Mouse (Mus musculus) liver, embryonic 13.5 days (tissue): ENCODE results near the gene Bad. TPM values are rescaled to one million over a fixed set of nuclear protein-coding genes. Genes with fewer than 3 reads are reported as not detected.
"Not testable (repeated sequence)": the region's sequence is repeated elsewhere in the genome, so short reads cannot be mapped to it uniquely, and the experiment has no call there.

Experiments used
- ATAC-seq: fragments of 200-750 bp; cut with Nextera tagmentation; 2 replicates; pipeline ENCODE4 v1.8.0; 2017; ENCODE audit warnings: low read depth, mild to moderate bottlenecking, moderate number of reproducible peaks, moderate library complexity
- DNase-seq: peaks from one replicate; pipeline ENCODE4 v3.0.0; 2022
- H3K27ac ChIP-seq: fragments of 300-500 bp; sonication (generic); 2 replicates; pipeline ENCODE4 v1.5.1; 2015; ENCODE audit warnings: moderate library complexity, mild to moderate bottlenecking, inconsistent platforms
- H3K27me3 ChIP-seq: fragments of 300-500 bp; sonication (generic); 2 replicates; pipeline ENCODE4 v1.6.1; 2015; ENCODE audit warnings: mild to moderate bottlenecking, inconsistent platforms
- H3K36me3 ChIP-seq: fragments of 300-500 bp; sonication (generic); 2 replicates; pipeline ENCODE4 v1.6.1; 2015; ENCODE audit warnings: mild to moderate bottlenecking, inconsistent platforms
- H3K4me1 ChIP-seq: fragments of 300-500 bp; sonication (generic); replicated peaks from 2 replicates; pipeline ENCODE4 v1.6.1; 2015; ENCODE audit warnings: inconsistent platforms
- H3K4me2 ChIP-seq: fragments of 300-500 bp; sonication (generic); 2 replicates; pipeline ENCODE4 v1.6.1; 2015; ENCODE audit warnings: inconsistent platforms, mild to moderate bottlenecking, moderate library complexity
- H3K4me3 ChIP-seq: fragments of 300-500 bp; sonication (generic); replicated peaks from 2 replicates; pipeline ENCODE4 v1.5.1; 2015; ENCODE audit warnings: mild to moderate bottlenecking, inconsistent platforms
- H3K9ac ChIP-seq: fragments of 300-500 bp; sonication (generic); 2 replicates; pipeline ENCODE4 v1.6.1; 2015; ENCODE audit warnings: mild to moderate bottlenecking, inconsistent platforms
- H3K9me3 ChIP-seq: fragments of 300-500 bp; sonication (generic); replicated peaks from 2 replicates; pipeline ENCODE4 v1.6.1; 2016; ENCODE audit warnings: inconsistent platforms
- WGBS: fragments of 180-500 bp; shearing (Covaris S2); methylation state at CpG from one replicate; pipeline ENCODE4 v1.1.7; 2015; ENCODE audit not compliant: insufficient replicate concordance; 5-methylcytosine and 5-hydroxymethylcytosine counted together
- polyA plus RNA-seq: library from polyadenylated mRNA; unstranded; fragments of >200 nt; fragmentation: Nextera tagmentation; extraction: Ambion mirVana; gene quantifications from 2 replicates; pipeline ENCODE4 v1.2.1, GENCODE M21; 2015

Bad gene
- polyA plus RNA-seq, 1 experiment from 2014 or later, result 32.2 TPM

DNA sequence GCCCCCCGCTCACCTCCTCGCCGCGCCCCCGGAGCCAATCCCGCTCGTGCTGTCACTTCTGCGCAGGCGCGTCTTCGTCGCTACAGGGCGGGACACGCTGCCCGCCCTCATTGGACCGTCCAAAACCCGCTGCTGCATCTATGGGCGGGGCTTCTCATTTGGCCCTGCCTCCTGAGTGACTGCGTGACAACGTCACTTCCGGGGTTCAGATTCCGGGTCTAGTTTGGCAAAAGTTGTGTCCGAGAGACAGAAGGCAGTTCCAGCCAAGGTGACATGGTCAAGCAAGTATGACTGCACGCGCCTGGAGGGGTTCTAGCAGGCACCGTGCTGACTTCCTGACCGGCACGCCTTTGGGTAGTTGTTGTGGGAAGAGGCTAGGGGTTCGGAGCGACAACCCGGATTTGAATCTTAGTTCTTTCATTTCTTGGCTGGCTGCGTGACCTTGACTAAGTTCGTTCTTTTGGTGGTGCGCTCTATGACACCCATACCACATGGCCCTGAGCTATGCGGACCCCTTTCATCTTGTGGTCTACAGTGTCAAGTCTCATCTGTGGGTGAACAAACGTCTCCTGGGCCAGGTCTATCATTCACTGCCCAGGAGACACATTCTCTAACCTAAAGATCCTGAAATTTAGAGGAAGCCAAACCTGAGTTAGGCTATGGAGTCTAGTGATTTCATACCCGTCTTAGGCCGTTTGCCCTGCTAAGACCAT lies 38.9 kb downstream of the Bad start, which contains the start of gene Fkbp2:
Gene Fkbp2 (minus strand): TSS at position 121 of the 713 bp plus-strand sequence.
- under 1% methylated on average over 38 of the region's 38 CpGs for WGBS
- peaks cover 71% of the 10 kb centered on the region for H3K4me1 ChIP-seq
- H3K9ac ChIP-seq, result peak within 1 kb of the TSS; percentile 85
- H3K4me2 ChIP-seq, result peak within 1 kb of the TSS; percentile 97
- peaks cover 52% of the 10 kb centered on the region for H3K36me3 ChIP-seq
- no peaks in the 10 kb centered on the region for H3K9me3 ChIP-seq
- no peaks in the 10 kb centered on the region for H3K27me3 ChIP-seq
- DNase-seq, result peak; percentile 99
- peak within 1 kb of the TSS; percentile 80 for H3K4me3 ChIP-seq
- peak within 1 kb of the TSS; percentile 89 for H3K27ac ChIP-seq
- peak; percentile 81 for ATAC-seq

DNA sequence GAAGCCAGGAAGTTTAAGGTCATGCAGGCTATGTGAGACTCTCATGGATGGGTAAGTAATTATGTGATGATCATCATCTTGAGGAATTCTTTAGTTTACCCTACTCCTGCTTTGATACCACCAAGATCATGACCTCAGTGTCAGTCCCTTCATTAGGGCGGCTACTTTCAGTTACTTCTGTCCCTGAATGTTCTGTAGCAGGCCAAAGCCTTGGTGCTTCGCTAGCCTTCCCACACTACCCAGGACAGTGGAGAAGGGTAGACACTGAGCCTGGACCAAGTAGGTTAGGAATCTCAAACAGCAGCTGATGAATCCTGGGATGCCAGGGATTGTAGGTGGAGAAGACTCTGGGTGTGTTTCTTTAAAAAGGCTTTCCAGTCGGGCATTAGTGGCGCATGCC lies 39.8 kb downstream of the Bad start:
- Histone ChIP-seq H3K4me3 (peak overlapping the region; percentile 80), H3K4me1 (peaks cover 71% of the 10 kb centered on the region), H3K27me3 (no peaks in the 10 kb centered on the region), H3K27ac (peak overlapping the region; percentile 86), H3K36me3 (peaks cover 52% of the 10 kb centered on the region), H3K4me2 (peak overlapping the region; percentile 97), H3K9me3 (no peaks in the 10 kb centered on the region), H3K9ac (peak overlapping the region; percentile 85)
- ATAC-seq (no peak), DNase-seq (no peak)
- 87% methylated on average over 4 of the region's 4 CpGs for WGBS

GRCm38 (mm10) chr19:6983621-6984020 lies 42.0 kb downstream of the Bad start:
- no peak overlapping the region for H3K27ac ChIP-seq
- H3K36me3 ChIP-seq, result peaks cover 32% of the 10 kb centered on the region
- no peak for DNase-seq
- WGBS, result 83% methylated on average over 5 of the region's 5 CpGs
- ATAC-seq, result no peak
- H3K27me3 ChIP-seq, result no peaks in the 10 kb centered on the region
- H3K9ac ChIP-seq, result no peak overlapping the region
- H3K9me3 ChIP-seq, result no peaks in the 10 kb centered on the region
- H3K4me1 ChIP-seq, result peaks cover 68% of the 10 kb centered on the region
- no peak overlapping the region for H3K4me2 ChIP-seq
- H3K4me3 ChIP-seq, result no peak overlapping the region

- peak overlapping the region; percentile 57 for H3K27ac ChIP-seq
These were observed 43.6 kb downstream of the Bad start for GRCm38 (mm10) chr19:6985300-6985699.

DNA sequence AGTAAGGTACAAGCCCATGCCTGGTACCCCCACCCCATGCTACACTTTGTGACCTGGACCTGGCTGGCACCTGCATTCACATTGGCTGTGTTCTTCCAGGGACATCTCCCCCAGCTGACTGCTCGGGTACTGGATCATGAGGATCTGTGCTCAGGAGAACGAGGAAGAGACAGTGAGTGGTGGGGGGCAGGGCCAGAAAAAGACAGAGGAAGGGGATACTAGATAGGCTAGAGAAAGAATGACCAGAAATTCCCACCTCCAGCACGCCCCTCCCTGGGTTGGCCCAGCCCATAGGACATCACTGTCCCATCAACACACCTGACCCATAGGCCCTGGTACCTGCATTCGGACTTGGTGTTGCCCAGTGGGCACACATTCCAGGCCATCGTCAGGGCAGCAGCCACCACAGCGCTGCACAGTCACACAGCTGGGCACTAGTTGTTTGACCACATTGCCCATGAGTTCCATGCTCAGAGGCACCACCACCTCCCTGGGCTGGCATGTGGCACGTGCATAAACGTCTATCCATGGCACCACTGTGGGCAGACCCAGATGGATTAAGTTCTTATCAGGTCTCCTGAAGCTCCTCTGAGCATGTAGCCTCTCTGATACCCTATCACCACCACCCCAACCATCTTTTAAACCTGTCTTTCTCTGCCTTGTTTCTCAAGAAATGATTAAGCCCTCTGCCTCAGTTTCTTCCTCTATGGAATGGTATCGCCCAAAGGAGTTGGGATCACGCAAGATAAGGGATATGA lies 44.5 kb downstream of the Bad start:
- 51% methylated on average over 10 of the region's 10 CpGs for WGBS
- H3K4me1 ChIP-seq, result peaks cover 57% of the 10 kb centered on the region
- no peaks in the 10 kb centered on the region for H3K27me3 ChIP-seq
- peak; percentile 51 for DNase-seq
- H3K9ac ChIP-seq, result peak overlapping the region; percentile 86
- peaks cover 29% of the 10 kb centered on the region for H3K36me3 ChIP-seq
- no peaks in the 10 kb centered on the region for H3K9me3 ChIP-seq
- peak overlapping the region; percentile 57 for H3K27ac ChIP-seq
- peak overlapping the region; percentile 77 for H3K4me3 ChIP-seq
- peak overlapping the region; percentile 100 for H3K4me2 ChIP-seq
- ATAC-seq, result peak; percentile 63

More at GRCm38 (mm10) chr19:6985300-6985699, 43.6 kb downstream of the Bad start:
- peaks cover 61% of the 10 kb centered on the region for H3K4me1 ChIP-seq
- no peak for ATAC-seq
- H3K4me2 ChIP-seq, result no peak overlapping the region
- WGBS, result 86% methylated on average over 19 of the region's 19 CpGs
- peaks cover 29% of the 10 kb centered on the region for H3K36me3 ChIP-seq
- no peak overlapping the region for H3K9ac ChIP-seq
- H3K27me3 ChIP-seq, result no peaks in the 10 kb centered on the region
- DNase-seq, result no peak
- no peak overlapping the region for H3K4me3 ChIP-seq
- no peaks in the 10 kb centered on the region for H3K9me3 ChIP-seq

DNA sequence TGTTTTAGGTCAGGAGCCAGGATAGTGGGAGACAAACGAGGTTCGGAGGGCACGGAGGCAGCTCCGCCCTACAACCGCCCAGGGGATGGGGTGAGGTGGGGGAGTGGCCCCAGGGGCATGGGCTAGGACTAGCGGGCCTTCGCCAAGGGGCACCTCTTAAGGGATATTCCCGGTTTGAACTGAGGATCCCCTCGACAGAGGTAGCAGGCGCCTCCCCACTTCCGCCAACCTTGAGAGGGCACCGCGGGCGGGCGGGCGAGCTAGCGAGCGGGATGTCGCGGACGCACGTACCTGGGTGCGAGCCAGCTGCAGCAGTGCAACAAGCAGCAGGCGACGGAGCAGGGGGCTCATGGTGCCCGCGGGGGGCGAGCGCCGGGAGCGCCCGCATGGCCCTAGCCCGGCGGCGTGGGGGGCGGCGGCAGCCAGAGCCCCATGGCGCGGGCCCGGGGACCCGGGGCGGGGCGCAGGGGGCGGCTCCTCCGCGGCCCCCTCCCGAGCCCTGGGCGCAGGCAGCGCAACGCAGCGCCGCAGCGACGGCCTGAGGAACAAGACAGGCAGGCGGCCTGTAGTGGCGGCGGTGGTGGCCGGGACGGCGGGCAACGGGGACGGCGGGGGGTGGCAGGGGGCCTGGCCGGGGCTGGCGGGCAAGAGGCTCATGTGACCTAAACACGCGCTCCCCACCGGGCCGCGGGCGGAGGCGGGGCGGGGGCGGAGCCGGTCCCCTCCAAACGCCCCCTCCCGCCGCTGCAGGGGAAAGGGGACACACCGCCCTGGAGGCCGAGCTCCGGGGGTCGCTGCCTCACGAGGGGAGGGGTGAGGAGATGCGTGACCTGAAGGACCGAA lies 45.6 kb downstream of the Bad start, which contains the start of gene Vegfb:
Gene Vegfb (minus strand): TSS at position 591 of the 843 bp plus-strand sequence.
- peak within 1 kb of the TSS; percentile 79 for H3K27ac ChIP-seq
- H3K27me3 ChIP-seq, result no peaks in the 10 kb centered on the region
- peaks cover 26% of the 10 kb centered on the region for H3K36me3 ChIP-seq
- no peaks in the 10 kb centered on the region for H3K9me3 ChIP-seq
- DNase-seq (no peak), ATAC-seq (peak; percentile 57)
- H3K4me3 ChIP-seq, result peak within 1 kb of the TSS; percentile 77
- H3K4me1 ChIP-seq, result peaks cover 54% of the 10 kb centered on the region
- H3K4me2 ChIP-seq, result peak within 1 kb of the TSS; percentile 100
- WGBS, result under 1% methylated on average over 75 of the region's 85 CpGs
- H3K9ac ChIP-seq, result peak within 1 kb of the TSS; percentile 86

DNA sequence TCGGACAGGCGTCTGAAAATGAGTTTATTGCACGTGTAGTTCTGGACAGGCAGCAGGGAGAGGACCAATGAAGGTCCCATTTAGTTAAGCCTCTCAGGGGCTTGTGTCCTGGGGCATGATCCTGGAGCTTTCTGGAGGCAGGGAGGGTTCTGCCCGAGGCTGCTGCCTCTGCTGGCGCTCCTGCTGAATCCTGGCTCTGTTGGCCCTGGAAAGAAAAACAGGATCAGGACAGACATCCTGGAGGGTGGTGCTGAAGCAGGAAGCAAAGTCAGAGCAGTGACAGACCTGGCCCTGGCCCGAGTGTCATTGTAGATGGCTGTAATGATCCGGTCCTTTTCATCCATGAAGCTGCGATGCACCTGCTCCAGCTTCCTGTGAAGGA lies 46.2 kb downstream of the Bad start:
- no peak for ATAC-seq
- Histone ChIP-seq H3K9ac (peak overlapping the region; percentile 86), H3K4me3 (peak overlapping the region; percentile 77), H3K36me3 (peaks cover 20% of the 10 kb centered on the region), H3K4me1 (peaks cover 50% of the 10 kb centered on the region), H3K9me3 (no peaks in the 10 kb centered on the region), H3K4me2 (peak overlapping the region; percentile 100), H3K27ac (peak overlapping the region; percentile 79), H3K27me3 (no peaks in the 10 kb centered on the region)
- WGBS, result 8% methylated on average over 8 of the region's 8 CpGs
- no peak for DNase-seq

- no peak overlapping the region for H3K4me3 ChIP-seq
- H3K36me3 ChIP-seq, result peaks cover 9% of the 10 kb centered on the region; the same call in 1 of the 2 replicates
- H3K9me3 ChIP-seq, result no peaks in the 10 kb centered on the region
- H3K9ac ChIP-seq, result no peak overlapping the region
- H3K4me1 ChIP-seq, result peaks cover 57% of the 10 kb centered on the region
- WGBS, result 83% methylated on average over 8 of the region's 8 CpGs
- DNase-seq (no peak), ATAC-seq (no peak)
- no peak overlapping the region for H3K4me2 ChIP-seq
- H3K27me3 ChIP-seq, result no peaks in the 10 kb centered on the region
- no peak overlapping the region for H3K27ac ChIP-seq
These were observed 47.6 kb downstream of the Bad start for GRCm38 (mm10) chr19:6989251-6989650.

DNA sequence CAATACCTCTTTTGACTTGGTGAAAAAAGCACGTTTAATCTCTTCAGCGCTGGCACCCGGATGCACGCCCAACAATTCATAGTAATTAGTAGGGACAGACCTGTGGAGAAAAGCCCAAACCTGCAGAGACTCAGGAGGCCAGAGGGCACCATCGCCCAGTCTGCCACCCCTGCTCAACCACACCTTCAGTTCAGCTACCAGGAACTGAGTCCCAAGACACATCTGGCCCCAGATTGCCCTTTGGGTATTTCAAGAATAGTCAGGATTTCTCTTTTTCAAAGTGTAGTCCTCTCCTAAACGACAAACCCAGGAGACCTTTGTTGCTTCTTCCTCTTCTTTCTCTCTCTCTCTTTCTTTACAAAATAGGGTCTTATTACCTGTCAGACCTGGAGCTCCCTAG lies 49.1 kb downstream of the Bad start:
- Histone ChIP-seq H3K9me3 (no peaks in the 10 kb centered on the region), H3K36me3 (0 out of 2 replicates have a peak, but pooled peaks cover under 1% of the 10 kb centered on the region), H3K4me3 (no peak overlapping the region), H3K4me1 (peaks cover 60% of the 10 kb centered on the region), H3K9ac (no peak overlapping the region), H3K27me3 (no peaks in the 10 kb centered on the region), H3K27ac (no peak overlapping the region), H3K4me2 (no peak overlapping the region)
- no peak for DNase-seq
- 78% methylated on average over 6 of the region's 6 CpGs for WGBS
- ATAC-seq, result no peak

GRCm38 (mm10) chr19:6991166-6991565 lies 49.5 kb downstream of the Bad start:
- not testable (repeated sequence) for H3K27ac ChIP-seq, H3K9me3 ChIP-seq, H3K27me3 ChIP-seq, ATAC-seq, H3K9ac ChIP-seq, DNase-seq, H3K36me3 ChIP-seq
- Histone ChIP-seq H3K4me3 (0 out of 2 replicates have a peak overlapping the region, but pooled peaks have one; percentile 72), H3K4me2 (peak overlapping the region; percentile 92; the same call in 1 of the 2 replicates), H3K4me1 (peaks cover 58% of the 10 kb centered on the region)
- 80% methylated on average over 6 of the region's 6 CpGs for WGBS
